Mouse (Mus musculus) gastrocnemius, postnatal 36 days (tissue): ENCODE results near the gene Gm37240. TPM values are rescaled to one million over a fixed set of nuclear protein-coding genes. Genes with fewer than 3 reads are reported as not detected.
A peak's percentile ranks its signal among the peaks of the same experiment; 100 is the strongest.

Source experiments
- DNase-seq, 2 experiments: peaks; one replicate each; pipeline ENCODE4 v3.0.0; 2022
- intact Hi-C: fragments of 180-260 bp; cut with DNase I; formaldehyde crosslinking; loops from one replicate; pipeline ENCODE4 v1.15.1; 2025
- total RNA-seq, 2 experiments: library from RNA; stranded (reverse); gene quantifications; 2 replicates each; pipeline ENCODE4 v1.2.3; 2021

Gene Gm37240
- total RNA-seq, 2 experiments from 2014 or later = 35.6 to 41.7 TPM

DNA sequence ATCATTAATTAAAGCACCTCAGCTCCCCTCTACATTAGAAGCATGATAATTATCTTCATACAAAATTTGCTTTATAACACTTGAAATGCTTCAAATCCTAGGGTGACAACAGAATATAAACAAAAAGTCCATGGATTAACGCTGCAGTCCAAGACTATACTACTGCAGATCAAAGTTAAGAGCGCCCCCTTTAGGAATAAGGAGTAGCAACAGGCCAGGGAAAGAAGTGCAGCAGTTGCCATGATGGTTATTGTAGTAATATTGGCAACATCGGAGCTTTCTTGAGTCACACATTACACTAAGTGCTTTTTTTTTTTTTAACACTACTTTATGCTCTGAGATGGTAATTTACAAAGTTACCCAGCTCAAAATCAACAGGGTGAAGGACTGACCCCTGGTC lies 113.9 kb downstream of the Gm37240 start:
- DNase-seq = no peak
- intact Hi-C loops = no loop called here

DNA sequence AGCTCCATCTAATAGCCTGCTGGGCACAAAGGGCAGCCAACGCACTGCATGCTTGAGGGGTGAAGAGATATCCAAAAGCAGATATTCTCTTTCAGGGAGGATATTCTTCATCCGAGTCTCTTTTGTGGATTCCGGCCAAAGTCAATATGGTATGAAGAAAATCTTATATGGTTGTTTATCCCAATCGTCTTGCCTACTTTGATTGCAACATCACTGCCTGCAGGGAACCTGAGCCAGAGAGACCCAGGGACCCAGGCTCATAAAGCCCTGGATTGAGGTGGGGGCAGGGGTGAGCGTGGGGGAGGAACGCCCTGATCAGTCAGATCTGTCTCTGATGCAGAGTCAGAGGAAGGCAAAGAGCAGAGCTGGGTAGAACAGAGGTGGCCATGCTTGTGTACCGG lies 122.4 kb downstream of the Gm37240 start:
- no peak for DNase-seq
- intact Hi-C loops = no loop called here

DNA sequence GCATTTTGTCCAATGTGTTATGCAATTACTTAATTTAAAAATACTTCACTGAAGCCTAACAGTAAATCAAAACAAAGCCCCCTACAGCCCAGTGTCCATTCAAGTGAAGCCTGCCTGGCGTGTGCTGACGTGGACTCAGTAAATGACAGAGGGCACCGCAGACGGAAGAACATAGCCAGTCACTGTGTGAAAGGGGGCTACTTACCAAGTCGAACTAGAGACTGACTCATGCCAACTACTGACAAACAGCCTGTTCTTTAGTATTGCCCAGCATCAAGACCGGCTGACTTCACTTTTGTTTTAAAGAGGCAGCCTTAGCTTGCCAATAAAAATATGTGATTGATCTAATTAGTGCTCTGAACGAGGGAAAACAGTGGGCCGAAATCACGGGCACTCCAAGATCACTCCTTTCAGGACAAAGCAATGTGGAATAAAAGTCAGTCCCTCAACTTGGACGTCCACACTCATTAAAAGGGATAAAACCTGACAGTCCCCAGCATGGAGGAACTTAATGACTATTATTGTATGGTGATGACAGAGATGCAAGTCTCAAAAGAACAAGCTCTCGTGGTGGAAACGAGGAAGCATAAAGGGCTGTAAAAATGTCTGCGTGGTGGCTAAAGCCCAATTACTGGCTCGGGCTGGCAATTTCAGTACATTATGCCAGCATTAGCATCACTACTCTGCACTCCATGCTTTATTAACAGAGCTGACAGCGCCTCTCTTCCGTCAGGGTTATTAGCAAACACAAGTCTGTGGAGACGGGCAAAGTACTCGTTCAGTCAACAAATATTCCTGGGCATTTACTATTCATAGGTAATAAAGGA lies 123.1 kb downstream of the Gm37240 start:
- intact Hi-C loops = no loop called here
- no peak for DNase-seq

DNA sequence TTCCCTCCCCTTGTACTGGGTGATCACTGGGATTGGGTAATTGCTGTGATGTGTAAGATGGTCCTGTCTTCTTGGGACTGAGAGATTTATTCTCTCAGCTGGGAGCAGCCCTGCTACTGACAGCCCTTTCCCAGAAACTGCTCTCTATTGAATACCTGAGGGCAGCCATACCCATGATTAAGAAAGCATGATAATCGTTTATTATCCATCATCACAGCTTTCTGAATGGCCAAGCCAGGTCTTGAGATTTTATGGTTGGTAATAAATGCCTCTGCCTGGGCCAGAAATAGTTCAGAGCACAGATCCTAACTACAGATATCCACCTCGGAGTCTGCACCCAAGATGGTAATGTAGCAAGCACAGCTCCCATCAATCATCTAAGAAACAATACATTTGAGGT lies 129.4 kb downstream of the Gm37240 start:
- DNase-seq = no peak
- intact Hi-C loops = no loop called here

DNA sequence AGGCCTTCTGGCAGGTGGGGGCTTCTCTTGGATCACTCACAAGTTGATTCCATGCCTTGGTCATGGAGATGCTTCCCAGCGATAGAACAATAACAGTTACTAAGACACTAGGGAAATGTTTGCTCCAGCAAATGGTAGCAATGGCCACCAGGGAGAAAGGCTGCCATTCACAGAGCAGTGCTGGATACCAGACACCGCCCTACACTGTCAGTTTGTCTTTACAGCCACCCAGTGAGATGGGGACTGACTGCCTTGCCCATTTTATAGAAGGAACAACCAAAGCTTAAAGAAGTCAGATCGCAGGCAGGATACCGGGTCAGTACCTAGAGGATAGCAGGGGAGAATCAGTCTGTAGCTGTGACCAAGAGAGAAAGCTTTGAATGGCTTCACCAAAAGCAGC lies 129.9 kb downstream of the Gm37240 start:
- no peak for DNase-seq
- intact Hi-C loops = no loop called here

DNA sequence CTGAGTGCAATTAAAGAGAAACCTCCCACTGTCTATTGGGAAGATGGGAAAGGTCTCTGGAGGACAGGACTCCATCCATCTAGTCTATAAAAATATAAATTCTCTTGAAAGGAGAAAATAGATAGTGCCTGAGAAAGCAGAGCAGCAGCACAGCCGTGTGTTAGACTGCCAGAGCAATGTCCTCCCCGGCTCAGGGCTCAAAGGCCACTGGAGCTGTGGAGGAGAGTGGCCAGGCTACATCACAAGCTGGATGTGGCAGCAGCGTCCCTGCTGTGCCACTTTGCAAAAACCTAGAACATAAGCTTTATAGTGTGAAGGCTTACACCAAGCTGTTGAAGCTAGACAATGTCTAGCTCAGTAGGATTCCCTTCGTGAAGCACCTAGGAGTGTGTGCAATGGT lies 138.0 kb downstream of the Gm37240 start:
- DNase-seq = no peak
- intact Hi-C loops = no loop called here

DNA sequence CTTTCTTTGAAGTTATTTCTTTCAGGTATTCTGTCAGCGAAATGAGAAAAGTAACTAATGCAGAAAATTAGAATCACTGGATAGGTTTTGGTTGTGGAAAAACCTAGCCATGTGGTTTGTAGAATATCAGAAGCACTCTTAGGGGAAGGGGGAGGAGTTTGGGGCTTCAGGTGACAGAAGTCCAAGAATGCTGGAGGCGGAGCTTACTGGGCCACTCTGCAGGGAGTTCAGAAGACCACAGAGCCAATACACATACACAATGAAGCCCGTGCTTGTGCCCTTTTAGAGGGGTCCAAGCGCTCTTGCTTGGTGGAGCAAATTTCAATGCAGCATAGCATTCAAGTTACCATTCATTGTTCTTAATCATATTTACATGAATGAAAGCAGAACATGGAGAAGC lies 138.5 kb downstream of the Gm37240 start:
- DNase-seq = no peak
- intact Hi-C loops = no loop called here

DNA sequence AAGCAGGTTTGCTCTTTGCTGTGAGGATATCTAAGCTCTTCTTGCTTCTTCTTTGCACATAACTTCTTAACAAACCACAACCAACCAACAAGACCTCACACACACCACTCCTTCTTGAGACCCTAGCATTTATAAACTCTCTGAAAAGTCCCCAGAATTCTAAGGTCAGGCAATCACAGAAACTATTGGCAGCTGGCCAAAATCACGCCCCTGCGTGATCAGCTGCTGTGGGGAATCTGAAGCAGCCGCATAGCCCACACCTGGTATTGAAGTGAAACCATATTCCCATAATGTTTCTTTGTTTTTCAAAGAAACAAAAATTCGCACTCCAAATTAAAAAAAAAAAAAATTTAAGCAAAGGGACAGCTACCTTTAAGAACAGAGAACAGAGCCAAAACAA lies 141.2 kb downstream of the Gm37240 start:
- no peak for DNase-seq
- intact Hi-C loops = no loop called here

DNA sequence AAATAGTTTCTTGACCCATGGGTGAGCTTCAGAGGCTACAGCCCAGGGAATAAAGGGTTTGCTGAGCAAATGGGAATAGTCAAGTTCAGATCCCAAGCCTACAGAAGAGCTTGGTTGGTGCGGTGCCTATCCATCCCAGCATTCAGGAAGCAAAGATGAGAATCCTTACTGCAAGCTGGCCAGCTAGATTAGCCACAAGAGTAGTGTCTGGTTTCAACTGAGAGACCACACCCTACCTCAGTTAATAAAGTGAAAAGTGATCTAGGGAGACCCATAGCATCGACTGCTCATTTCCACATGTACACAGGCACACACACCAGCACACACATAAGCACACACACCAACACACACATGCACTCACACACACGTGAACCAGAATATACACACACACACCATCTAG lies 145.6 kb downstream of the Gm37240 start:
- intact Hi-C loops = no loop called here
- DNase-seq = no peak

DNA sequence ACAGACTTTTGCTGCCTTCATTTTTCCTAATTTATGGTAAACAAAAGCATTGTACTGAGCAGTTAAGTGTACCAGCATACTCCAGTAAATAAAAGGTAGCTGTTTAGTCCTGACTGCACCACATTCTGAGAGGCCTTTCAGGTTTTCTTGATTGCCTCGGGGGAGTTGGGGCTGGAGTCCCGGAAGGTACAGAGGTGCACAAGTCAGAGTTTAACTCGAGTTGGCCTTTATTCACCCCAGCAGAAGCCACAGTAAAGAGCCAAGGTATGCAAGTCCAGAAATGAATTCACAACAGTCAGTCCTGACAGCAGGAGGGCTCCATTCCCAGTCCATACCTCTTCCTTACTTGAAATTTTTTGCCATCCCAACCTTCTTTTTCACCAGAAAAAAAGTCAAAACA lies 148.7 kb downstream of the Gm37240 start:
- intact Hi-C loops = no loop called here
- no peak for DNase-seq

DNA sequence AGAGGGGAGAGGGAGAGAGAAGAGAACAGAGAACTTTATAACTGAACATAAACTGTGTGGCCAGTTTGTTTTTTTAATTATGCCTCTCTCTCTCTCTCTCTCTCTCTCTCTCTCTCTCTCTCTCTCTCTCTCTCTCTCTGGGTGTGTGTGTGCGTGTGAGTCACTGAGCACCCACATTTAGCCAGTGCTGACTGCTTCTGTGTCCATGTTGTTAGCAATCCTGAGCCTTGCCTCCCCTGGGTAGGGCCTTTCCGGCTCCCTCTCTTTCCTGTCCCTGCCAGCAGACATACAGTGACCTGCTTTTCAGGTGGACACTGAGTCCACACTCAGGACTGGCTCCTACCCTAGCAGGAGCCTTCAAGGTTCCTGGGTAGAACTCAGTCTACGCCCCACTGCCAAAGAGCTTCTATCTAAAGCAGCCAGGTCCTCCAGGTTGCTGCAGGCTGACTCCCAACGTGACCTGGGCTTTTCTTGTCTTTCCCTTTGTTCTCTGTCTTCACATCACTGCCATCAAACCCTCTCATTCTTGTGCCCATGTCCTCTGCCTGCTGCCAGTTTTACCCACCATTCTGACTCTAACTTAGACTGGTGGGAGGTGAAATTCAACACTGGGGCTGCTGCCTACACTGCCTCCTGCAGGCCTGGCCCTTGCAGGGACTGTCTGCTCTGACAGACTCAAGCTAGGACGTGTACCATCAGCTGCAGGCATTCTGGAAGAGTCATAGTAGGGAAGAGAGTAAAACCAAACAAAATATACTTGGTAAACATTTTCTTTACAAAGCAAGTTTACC lies 153.2 kb downstream of the Gm37240 start:
- no peak for DNase-seq
- intact Hi-C loops = no loop called here

DNA sequence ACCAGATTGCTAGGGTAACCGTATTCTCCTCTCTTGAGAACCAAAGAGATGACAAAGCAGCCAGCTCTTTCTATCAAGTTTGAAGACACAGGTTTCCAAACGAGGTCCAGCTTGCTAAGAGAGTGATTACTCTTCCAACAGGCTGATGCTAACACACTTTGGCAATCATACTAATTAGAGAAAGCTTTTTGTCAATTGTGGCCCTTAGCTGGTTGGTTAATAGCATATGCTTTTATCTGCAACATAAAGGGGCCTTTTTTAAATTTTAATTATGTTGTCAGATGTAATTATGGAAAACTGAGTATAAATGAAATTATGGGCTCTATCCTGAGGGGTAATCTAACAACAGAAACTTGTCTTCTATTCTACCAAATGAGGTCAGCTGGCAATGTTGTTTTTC lies 160.1 kb downstream of the Gm37240 start:
- no peak for DNase-seq

DNA sequence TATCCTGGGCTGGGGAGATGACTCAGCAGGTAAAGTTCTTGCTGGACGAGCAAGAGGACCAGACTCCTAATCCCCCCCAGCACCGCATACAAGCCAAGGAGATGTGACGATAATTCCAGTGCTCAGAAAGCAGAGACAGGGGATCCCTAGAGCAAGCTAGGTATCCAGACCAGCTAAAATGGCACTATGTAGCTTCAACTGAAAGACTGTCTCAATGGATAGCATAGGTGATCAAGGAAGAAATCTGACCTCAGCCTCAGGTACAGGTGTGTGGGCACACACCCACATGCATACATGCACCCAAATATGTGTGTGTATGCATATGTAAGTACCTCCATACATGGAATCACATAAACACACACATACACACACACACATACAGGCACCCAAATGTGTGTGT lies 161.3 kb downstream of the Gm37240 start:
- intact Hi-C loops = no loop called here
- no peak for DNase-seq

More for the DNA sequence above, 160.1 kb downstream of the Gm37240 start:
- intact Hi-C loops = no loop called here

DNA sequence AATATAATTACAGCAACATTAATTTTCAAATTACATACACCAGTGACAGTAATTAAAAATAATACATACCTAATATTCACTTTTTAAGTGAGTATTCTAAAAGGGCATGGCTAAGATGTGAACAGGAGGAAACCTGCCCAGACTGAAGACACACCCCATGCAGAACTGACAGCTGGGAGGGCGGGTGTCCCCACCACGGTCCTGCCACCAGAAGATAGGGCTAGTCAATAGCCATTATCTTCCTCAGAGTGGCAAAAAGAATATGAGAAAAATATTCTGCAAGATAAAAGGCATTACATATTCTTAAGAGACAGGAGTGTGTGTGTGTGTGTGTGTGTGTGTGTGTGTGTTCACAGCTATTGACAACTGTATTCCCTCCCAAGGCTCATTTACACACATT lies 162.2 kb downstream of the Gm37240 start:
- no peak for DNase-seq
- intact Hi-C loops = no loop called here

DNA sequence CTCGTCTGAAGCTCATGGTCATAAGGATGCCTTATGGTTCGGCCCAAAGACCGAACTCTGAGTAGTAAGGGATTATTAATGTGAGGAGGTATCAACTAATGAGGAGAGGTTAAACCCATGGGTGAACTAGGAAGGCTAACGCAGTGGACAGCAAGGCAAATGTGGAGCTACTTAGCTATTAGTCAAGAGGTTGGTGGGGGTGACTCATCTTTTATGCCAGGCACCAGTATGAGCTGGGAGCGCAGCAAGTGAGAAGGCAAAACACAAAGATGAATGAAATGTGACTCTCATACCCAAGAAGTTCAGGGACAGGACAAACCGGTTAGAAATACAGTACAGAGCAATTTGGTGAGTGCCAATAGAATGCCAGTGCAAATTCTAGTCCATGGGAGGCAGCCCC lies 164.7 kb downstream of the Gm37240 start:
- no peak for DNase-seq
- intact Hi-C loops = no loop called here

DNA sequence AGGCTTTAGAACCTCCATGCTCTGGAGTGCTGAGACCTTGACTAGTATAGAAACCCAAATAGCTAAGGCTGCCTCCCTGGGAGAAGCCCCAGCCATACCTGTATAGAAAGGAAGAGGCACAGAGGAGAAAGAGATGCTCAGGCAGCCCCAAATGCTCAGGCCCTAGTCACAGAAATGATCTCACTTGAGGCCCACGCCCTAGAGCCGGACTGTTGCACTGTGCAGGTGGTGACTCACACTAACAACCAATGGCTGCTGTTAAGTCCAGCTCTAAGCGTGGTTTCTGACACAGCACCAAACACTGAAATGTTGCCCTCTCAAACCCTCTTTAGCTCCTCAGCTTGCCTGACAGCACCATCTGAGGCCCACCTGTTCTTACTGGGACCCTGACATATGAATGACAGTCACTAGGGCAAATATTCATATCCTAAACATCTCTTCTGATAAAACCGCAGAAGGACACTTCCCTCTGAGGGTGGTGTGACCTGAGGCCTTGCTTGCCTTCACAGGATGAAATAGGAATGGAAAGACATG lies 171.5 kb downstream of the Gm37240 start:
- DNase-seq = no peak
- intact Hi-C loops = no loop called here

DNA sequence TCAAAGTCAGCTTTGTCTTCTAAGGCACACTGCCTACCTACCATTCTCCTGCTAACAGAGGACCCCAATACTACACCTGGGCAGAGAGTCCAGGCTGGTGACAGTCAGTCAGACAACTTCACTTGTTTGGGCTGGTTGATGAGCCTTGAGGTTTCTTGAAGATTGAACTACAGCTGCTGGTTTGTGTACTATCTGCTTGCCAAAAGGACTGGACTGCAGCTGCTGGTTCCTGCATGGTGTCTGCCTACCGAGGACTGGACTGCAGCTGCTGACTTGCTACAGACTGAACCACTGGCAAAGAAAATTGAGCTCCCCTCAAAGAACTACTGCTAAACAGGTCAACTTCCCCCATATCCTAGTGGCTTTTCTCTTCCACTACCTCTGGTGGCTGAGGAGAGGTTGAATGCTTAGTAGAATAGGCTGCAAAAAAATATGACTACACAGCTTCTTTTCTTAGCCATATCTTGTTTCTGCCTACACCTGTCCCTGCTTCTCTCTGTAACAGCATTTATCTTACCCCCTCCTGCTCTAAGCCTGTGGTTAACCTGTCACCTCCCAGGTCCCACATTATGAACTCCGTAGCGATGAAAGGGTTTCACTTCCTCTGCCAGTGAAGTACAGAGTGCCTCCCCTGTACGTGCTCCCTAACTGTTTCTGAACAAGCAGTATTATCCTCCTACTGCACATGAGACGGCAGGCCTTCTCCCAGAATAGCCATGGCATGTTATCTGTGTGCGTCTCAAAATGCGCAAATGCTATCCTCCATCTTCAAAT lies 173.2 kb downstream of the Gm37240 start:
- no peak for DNase-seq
- intact Hi-C loops = no loop called here

DNA sequence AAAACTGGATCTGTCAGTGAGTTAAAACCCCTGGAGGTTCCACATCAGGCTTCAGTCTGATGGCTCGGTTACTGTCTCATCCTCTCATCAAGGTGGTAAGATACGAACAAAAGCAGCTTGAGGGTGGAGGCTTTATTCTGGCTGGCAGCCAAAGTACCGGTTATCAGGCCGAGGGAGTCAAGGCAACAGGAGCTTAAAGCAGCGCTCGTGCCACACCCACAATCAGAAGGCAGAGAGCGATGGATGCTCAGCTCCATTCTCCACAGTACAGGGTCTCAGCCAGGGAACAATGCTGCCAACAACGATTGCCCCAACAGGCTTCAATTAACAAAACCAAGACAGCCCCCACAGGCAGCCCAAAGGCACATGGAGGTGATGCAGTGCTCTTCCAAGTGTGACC lies 176.6 kb downstream of the Gm37240 start:
- no peak for DNase-seq
- intact Hi-C loops = no loop called here

DNA sequence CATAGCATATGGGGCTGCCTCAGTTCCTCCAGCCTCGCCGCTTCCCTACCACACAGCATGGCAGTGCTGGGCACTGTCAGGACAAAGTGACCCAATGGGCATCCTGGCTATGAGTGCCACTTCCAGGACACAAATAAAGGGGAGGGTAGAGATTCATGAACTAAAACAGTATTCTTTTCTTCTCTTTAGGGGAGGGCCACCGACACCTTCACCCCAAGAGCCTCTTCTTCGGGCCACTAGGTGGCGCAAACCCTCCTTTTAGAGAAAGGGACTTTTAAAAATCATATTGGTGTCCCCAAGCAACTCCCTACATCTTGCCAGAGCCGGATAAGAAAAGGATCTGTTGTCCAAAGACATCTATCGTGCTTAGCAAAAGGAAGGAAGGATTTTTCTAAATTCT lies 179.9 kb downstream of the Gm37240 start:
- intact Hi-C loops = loop anchor here (2.0 to 10.0 kb wide), 2 partner anchors 211 to 417 kb away; no protein-coding TSS in a partner anchor
- DNase-seq = peak in 1 of 2 experiments; percentile 12

DNA sequence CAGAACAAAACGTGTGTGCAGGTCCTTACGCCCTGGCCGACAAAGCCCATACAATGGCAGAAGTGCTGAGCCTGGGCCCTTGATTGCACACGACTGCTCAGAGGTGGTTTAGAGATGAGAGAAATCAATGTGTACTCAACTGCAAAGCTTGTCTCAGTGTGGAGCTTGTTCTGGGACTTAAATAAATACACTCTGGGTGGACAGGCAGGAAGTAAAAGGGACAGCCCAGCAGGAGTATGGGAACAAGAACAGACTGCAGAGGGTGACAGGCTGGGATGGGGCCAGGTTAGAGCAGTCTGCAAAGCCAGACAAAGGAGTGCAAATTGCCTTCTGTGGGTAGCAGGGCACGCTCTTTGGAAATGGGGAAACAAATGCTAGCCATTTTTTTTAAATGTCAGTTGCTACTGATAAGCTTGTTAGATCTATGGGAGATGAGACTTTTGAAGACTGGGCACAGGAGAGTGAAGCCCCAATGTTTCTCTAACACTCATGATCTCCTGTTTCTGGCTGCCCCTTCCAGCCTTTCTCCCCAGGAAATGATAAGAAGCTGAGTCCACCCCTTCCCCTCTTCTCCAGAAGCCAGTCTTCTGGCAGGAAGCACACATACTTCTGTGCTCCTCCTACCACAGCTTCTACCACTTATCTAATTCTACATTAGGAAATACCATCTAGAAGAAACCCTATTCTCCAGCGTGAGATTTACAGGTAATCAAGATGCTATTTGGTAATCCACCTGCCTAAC lies 184.0 kb downstream of the Gm37240 start:
- intact Hi-C loops = loop anchor here (10.0 kb wide), 1 partner anchor 421 kb away; no protein-coding TSS in a partner anchor
- DNase-seq = no peak
